In the genomic region with DNA sequence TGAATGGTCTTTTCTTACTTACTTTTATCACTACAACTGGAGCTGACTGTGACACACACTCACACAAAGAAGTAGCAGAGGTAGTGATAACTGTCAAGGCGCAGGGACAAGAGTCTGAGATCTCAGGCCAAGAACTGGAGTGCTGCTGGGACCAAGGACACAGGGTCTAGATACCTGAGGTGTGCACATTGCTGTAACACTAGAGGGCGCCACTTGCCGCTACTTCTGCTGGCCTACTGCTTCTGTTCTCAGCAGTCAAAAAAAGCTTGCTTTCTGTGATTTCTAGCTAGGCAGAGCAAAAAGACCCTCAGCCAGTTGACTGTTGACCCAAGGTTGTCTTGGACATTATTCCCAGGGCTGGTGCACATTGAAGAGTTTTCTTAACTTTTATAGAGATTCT, we compare ENCODE assay signal across 9 mouse cellular contexts. TPM values are rescaled to one million over a fixed set of nuclear protein-coding genes. Genes with fewer than 3 reads are reported as not detected.
DNase-seq lines count a peak whose midpoint lies in the region; ATAC-seq and TF ChIP-seq lines count a peak whose summit lies in the region.
"Had no signal": no experiment of that assay in that cellular context is flagged by ENCODE, and none has a peak within 500 bp of the region (broad histone marks: within the 10 kb centered on the region; RNA-seq: fewer than 3 reads in every experiment).

No protein-coding gene starts in this region.

- peaks cover 3% of the 10 kb centered on the region; the same call in 1 of the 2 replicates for H3K9me3 ChIP-seq in intestine, postnatal 0 days (ENCODE audit: control insufficient read depth)
- no peaks in the 10 kb centered on the region for H3K9me3 ChIP-seq in liver, embryonic 11.5 days (ENCODE audit: control insufficient read depth, low read length)

- no peaks in the 10 kb centered on the region for H3K27me3 ChIP-seq in intestine, postnatal 0 days (replicated peaks; ENCODE audit: control insufficient read depth, insufficient read depth, low read length)
- no peaks in the 10 kb centered on the region for H3K27me3 ChIP-seq in liver, embryonic 11.5 days (replicated peaks; ENCODE audit: control insufficient read depth, insufficient read depth, low read length)

- 21% methylated on average over 3 of the region's 3 CpGs for WGBS in intestine, postnatal 0 days
- WGBS in liver, embryonic 11.5 days = 13% methylated on average over 3 of the region's 3 CpGs

- no peak overlapping the region for H3K9ac ChIP-seq in intestine, postnatal 0 days (ENCODE audit: low read depth, low read length)
- no peak overlapping the region for H3K9ac ChIP-seq in liver, embryonic 11.5 days (ENCODE audit: low read depth, low read length)

- H3K27ac ChIP-seq in embryonic fibroblast, embryonic 13.5 days (ENCODE audit: insufficient read depth, low read length) = no peak overlapping the region
- H3K27ac ChIP-seq in intestine, postnatal 0 days (ENCODE audit: low read depth, low read length) = no peak overlapping the region
- H3K27ac ChIP-seq in liver, embryonic 11.5 days (ENCODE audit: low read depth, low read length) = no peak overlapping the region

- no peak overlapping the region for H3K4me3 ChIP-seq in embryonic fibroblast, embryonic 13.5 days (ENCODE audit: insufficient read depth, low read length)
- H3K4me3 ChIP-seq in intestine, postnatal 0 days (ENCODE audit: low read depth, low read length) = no peak overlapping the region
- H3K4me3 ChIP-seq in liver, embryonic 11.5 days (ENCODE audit: low read depth, low read length) = no peak overlapping the region
- H3K4me3 ChIP-seq: myocyte had no signal

- DNase-seq in urinary bladder, adult 18-20 months (ENCODE audit: low spot score in 2 of 2) = peak; percentile 34 to 41
- DNase-seq in urinary bladder, adult 2 months (ENCODE audit: low spot score) = no peak
- peak; percentile 85 for DNase-seq in adrenal gland, postnatal 14 days
- DNase-seq in liver, embryonic 11.5 days (ENCODE audit: low spot score) = peak; percentile 62
- peak; percentile 61 for DNase-seq in right cerebral cortex, adult 18-20 months
- peak; percentile 65 for DNase-seq in urinary bladder, postnatal 25 days (ENCODE audit: low spot score)

- peak; percentile 96 for TF ChIP-seq CTCF in embryonic fibroblast, embryonic 13.5 days (IDR thresholded peaks at IDR 0.05; ENCODE audit: borderline replicate concordance, insufficient read depth, low read length)
- TF ChIP-seq CTCF in intestine, postnatal 0 days (IDR thresholded peaks at IDR 0.05; ENCODE audit: low read depth) = peak; percentile 90

- H3K36me3 ChIP-seq in intestine, postnatal 0 days (ENCODE audit: control insufficient read depth, insufficient read depth) = no peaks in the 10 kb centered on the region
- H3K36me3 ChIP-seq in liver, embryonic 11.5 days (ENCODE audit: control insufficient read depth, insufficient read depth, low read length) = no peaks in the 10 kb centered on the region

- TF ChIP-seq POLR2A in embryonic fibroblast, embryonic 13.5 days (IDR thresholded peaks at IDR 0.05; ENCODE audit: low read depth, low read length) = no peak

- no peaks in the 10 kb centered on the region; the same call in 1 of the 2 replicates for H3K4me1 ChIP-seq in embryonic fibroblast, embryonic 13.5 days (ENCODE audit: control insufficient read depth, insufficient read depth, low read length)
- H3K4me1 ChIP-seq in intestine, postnatal 0 days (replicated peaks; ENCODE audit: control insufficient read depth, insufficient read depth, low read length) = no peaks in the 10 kb centered on the region
- H3K4me1 ChIP-seq in liver, embryonic 11.5 days (replicated peaks; ENCODE audit: control insufficient read depth, insufficient read depth, low read length) = no peaks in the 10 kb centered on the region

- no peak overlapping the region for H3K4me2 ChIP-seq in intestine, postnatal 0 days (replicated peaks; ENCODE audit: low read depth)
- no peak overlapping the region for H3K4me2 ChIP-seq in liver, embryonic 11.5 days

- ATAC-seq in intestine, postnatal 0 days = no peak
- no peak for ATAC-seq in liver, embryonic 11.5 days (replicated peaks; ENCODE audit: low FRiP score)

RNA-seq across cellular contexts. Expression of a gene that starts 45.0 kb away (rescaled TPM):
- 26.5 and 26.7 TPM in 2 replicates for polyA plus RNA-seq in urinary bladder, adult 2 months (2012; rRNA removed)
- 24.3 and 28.3 TPM in 2 replicates for total RNA-seq in adrenal gland, postnatal 14 days (2021)
- polyA plus RNA-seq in embryonic fibroblast, embryonic 13.5 days (2011; ENCODE audit: insufficient read length, low read depth, missing spikeins) = 76.7 and 86.7 TPM in 2 replicates
- 6.9 and 8.3 TPM in 2 replicates for polyA plus RNA-seq in intestine, postnatal 0 days (2015; fragmentation: Nextera tagmentation; extraction: Ambion mirVana)
- 24.3 and 25.7 TPM in 2 replicates for polyA plus RNA-seq in liver, embryonic 11.5 days (2014; fragmentation: Nextera tagmentation; extraction: Ambion mirVana)
